Mouse (Mus musculus) T-helper 1 cell (primary cell): Measurements from ENCODE around the gene Sdk2.

Source experiments
- in situ Hi-C: fragments of 300-600 bp; cut with MboI, MseI; formaldehyde crosslinking; loops from one replicate; pipeline ENCODE4 v1.15.1; 2025; ENCODE audit warnings: high pct_unique_total_duplicates

Gene Sdk2

DNA sequence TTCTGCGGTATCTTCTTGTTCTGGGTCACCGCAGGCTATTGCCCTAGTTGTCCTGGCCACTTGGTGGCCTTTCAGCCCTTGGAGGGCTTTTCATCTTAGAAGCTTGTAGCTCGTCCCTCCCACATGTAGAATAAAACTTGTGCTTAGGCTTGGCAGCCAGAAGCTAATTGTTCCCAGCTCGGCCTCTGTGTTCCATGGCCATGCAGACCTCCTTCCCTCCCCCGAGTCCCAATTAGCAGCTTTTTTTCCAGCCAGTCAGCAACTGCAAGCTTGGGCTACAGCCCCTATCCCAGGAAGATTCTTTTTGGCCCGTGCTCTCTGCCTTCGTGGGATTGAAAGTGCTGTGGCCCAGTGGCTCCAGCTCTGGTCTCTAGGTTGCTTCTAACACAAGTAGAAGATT is 217.5 kb downstream of the Sdk2 start:
- in situ Hi-C loops = no loop called here

GRCm38 (mm10) chr11:113843920-113844319 is 222.9 kb downstream of the Sdk2 start:
- in situ Hi-C loops = no loop called here

DNA sequence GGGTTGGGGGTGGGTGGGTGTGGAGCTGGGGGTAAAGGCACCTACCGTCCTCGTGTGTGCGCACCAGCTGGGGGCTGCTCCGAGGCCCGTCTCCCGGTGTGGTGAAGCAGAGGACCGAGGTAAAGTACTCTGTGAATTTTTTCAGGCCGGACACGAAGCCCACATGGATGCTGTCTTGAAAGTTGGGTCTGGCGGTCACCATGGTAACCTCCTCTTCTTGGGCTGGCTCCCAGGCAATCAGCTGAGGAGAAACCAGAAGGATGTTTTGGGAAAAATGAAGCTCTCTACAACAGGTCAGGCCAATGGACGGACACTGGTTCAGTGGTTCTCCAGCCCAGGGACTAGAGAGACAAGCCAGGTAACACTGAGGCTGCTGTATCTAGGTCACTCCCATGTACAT is 224.0 kb downstream of the Sdk2 start:
- in situ Hi-C loops = no loop called here

DNA sequence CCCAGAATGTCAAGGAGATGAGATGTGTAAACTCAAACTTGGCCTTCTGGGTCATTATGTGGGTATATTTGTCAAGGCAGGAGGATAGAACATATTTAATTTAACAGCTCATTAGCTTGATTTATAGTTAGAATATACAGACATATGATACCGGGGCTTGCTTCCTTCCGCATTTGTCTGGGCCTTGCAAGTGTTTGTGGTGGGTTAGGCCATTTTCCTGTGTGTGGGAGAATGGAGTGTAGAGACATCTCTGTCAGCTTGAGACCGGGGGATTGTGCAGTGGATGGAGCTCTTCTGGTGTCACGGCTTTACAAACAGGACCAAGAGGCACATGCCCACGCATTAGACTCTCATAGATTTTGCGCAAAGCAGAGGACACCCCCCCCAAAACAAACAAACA is 235.2 kb downstream of the Sdk2 start:
- in situ Hi-C loops = no loop called here

DNA sequence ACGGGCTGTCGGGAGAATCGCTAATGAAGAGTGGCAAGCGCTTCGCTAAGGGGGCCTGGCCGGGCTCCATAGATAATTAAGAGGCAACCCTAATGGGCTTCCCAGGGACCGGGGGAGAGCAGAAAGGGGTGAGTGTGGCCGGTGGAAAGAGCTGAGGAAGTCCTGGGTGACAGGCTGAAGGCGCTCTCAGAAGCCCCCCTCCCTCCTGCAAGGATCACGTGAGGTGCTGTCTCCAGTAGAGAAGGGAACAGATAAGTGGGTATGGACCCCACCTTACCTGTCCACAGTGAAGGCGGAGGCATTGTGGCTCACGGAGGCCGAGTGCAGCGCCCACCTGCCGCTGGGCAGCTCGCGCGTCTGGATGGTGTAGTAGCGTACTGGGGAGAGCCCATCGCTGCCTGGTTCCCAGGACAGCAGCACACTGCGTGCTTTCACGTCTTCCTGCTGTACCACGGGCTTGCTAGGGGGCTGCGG is 238.7 kb downstream of the Sdk2 start:
- in situ Hi-C loops = no loop called here

GRCm38 (mm10) chr11:113820005-113820404 is 246.8 kb downstream of the Sdk2 start:
- in situ Hi-C loops = loop anchor here (5.0 kb wide), 1 partner anchor 83 kb away; no protein-coding TSS in a partner anchor

- in situ Hi-C loops = loop anchor here (10.0 kb wide), 1 partner anchor 894 kb away; no protein-coding TSS in a partner anchor
Measured at GRCm38 (mm10) chr11:113819001-113819400, 247.8 kb downstream of the Sdk2 start.

DNA sequence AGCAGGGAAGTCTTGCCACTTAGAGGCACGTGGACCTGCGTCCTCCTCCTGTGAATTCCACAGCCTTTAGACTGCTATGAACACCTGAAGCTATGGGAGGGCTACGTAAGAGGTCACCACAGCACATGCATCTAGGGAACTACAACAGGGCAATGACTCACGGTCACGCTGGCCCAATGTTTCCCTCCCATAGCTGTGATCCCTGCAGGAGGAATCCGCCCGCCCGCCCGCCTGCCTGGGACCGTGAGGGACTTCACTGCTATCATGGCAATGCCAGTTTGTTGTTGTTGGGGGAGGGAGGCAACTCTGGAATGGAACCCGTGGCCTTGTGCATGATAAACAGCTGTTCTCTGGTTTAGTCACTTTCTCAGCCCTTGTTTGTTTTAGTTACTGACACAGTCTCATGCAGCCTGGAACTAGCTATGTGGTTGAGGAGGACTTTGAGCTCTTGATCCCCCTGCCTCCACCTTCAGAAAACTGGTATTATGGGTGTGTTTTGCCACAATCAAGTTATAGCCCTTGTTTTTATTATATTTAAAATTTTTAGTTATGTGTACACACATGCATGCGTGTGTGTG is 249.8 kb downstream of the Sdk2 start:
- in situ Hi-C loops = loop anchor here (10.0 kb wide), 1 partner anchor 892 kb away; no protein-coding TSS in a partner anchor

DNA sequence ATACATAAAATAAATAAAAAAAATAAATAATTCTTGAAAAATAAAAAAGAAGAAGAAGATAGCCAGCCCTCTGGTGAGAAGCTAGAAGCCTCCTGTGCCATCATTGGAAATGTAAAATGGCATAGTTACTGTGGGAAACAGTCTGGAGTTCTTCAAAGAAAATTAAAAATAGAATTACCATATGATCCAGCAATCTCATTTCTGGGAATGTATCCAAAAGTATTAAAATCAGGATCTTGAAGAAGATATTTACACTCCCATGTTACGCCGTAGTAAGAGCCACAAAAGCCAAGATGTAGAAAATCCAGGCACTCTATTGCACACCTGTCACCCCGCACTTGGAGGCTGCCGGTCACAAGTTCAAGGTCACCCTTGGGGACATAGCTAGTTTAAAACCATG is 250.4 kb downstream of the Sdk2 start:
- in situ Hi-C loops = loop anchor here (10.0 kb wide), 1 partner anchor 892 kb away; no protein-coding TSS in a partner anchor

GRCm38 (mm10) chr11:113811546-113812339 is 255.1 kb downstream of the Sdk2 start:
- in situ Hi-C loops = loop anchor here (5.0 to 10.0 kb wide), 2 partner anchors 104 to 887 kb away; no protein-coding TSS in a partner anchor

- in situ Hi-C loops = loop anchor here (5.0 to 10.0 kb wide), 2 partner anchors 104 to 886 kb away; no protein-coding TSS in a partner anchor
Measured at GRCm38 (mm10) chr11:113810638-113811545, 256.0 kb downstream of the Sdk2 start.

GRCm38 (mm10) chr11:113807086-113807485 is 259.8 kb downstream of the Sdk2 start:
- in situ Hi-C loops = no loop called here

- in situ Hi-C loops = no loop called here
Measured at GRCm38 (mm10) chr11:113806382-113807077, 260.3 kb downstream of the Sdk2 start.

DNA sequence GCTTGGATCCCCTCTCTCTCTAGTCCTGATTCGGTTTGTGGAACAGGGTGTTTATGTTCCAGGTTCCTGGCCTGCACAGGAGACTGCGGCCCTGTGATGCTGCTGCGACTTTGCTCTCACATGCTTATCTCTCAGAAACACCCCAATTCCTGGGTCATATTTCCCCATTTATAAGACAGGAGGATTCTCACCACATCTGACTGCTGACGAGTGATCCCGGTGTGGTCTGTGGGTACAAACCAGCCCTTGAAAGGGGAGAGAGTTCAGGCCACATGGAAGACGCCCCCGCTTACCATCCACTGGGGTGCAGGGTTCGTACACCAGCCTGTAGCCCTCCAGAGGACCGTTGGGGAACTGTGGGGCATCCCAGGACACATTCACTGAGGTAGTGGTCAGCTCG is 260.9 kb downstream of the Sdk2 start:
- in situ Hi-C loops = no loop called here

DNA sequence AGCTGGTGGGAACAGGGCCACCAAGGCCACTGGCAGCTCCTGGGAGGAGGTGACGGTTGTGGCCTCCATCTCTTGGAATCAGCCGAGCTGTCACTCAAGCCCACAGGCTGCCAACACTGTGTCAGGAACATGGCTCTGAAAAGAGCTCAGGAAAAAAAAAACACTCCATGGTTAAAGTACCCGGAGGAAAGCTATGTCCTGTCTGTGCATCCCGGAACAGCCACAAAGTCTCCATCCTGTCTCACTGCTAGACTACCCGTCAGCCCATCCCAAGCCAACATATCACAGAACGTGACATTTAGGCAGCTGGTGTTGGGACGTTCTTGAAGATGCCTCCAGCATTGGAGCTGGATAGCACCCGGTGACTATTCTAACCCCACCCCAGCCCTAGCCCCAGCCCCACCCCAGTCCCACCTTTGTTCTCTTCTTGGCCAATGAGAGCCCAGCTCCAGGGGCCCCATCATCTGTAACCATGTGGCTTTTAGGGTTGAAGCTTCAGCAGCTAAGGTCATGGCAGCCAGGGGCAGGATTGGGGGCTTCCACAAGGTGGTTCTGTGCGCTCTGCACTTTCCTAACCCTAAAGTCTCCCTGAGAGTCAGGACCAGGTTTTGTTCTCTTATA is 263.4 kb downstream of the Sdk2 start:
- in situ Hi-C loops = no loop called here

DNA sequence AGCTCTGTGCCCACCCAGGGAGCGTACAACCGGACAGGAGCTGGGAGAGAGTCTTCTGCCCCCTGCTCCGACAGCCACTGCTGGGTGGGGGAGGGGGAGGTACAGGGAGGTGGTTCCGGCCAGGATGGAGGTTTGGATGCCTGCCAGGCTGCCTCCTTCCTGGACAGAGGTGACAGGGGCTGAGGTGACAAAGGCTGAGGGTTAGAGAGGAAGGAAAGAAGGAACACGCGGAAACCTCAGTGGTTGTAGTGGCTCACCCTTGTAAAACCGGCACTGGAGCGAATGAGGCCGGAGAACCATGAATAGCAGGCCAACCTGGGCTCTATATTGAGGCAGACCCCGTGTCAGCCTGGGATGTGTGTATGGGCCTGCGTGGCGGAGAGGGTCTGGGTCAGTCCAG is 264.4 kb downstream of the Sdk2 start:
- in situ Hi-C loops = no loop called here

- in situ Hi-C loops = no loop called here
Measured at GRCm38 (mm10) chr11:113800026-113800425, 266.8 kb downstream of the Sdk2 start.

DNA sequence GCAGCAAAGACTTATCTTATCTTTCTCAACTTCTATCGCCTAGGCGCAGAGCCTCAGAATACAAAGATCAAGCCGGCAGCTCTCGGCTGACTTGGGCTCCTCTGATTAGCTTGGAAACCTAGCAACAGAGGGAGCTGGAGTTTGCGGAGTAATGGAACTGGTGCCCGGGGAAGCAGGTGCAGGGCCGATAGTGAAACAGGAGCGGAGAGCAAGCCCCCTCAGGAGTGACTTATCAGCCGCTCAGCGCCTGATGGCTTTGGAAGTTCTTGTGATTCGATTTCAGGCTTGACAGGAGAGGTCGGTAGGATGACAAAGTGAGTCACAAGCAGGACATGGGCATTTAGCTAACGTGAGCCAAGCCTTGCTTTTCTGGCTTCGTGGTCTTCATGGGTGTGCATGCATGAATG is 267.8 kb downstream of the Sdk2 start:
- in situ Hi-C loops = loop anchor here (5.0 kb wide), 1 partner anchor 52 kb away; no protein-coding TSS in a partner anchor

GRCm38 (mm10) chr11:113798011-113798410 is 268.8 kb downstream of the Sdk2 start:
- in situ Hi-C loops = loop anchor here (5.0 kb wide), 1 partner anchor 51 kb away; no protein-coding TSS in a partner anchor
